Mouse (Mus musculus) spleen, adult 18-20 months (tissue): ENCODE results near the gene AY074887.
"Not testable (repeated sequence)": the region's sequence is repeated elsewhere in the genome, so short reads cannot be mapped to it uniquely, and the experiment has no call there.

ENCODE experiments used
- DNase-seq, 2 experiments: peaks; one replicate each; pipeline ENCODE4 v3.0.0; 2022; ENCODE audit warnings: mixed read lengths in 2 of 2

AY074887 gene

GRCm38 (mm10) chr9:54950575-54951321 is at the start of gene AY074887, which contains the start of gene Psma4:
Gene AY074887, minus strand, starts transcription at chr9:54950998.
Gene Psma4, plus strand, starts transcription at chr9:54950790.
- peak; percentile 85 to 88 for DNase-seq

- no peak for DNase-seq
Measured at GRCm38 (mm10) chr9:54995645-54996044, 44.8 kb upstream of the AY074887 start.

GRCm38 (mm10) chr9:54994381-54994780 is 43.6 kb upstream of the AY074887 start:
- DNase-seq, result no peak

- no peak for DNase-seq
Measured at GRCm38 (mm10) chr9:54990362-54990761, 39.6 kb upstream of the AY074887 start.

- no peak for DNase-seq
Measured at GRCm38 (mm10) chr9:54982401-54982800, 31.6 kb upstream of the AY074887 start.

GRCm38 (mm10) chr9:54981291-54982191 is 30.7 kb upstream of the AY074887 start:
- DNase-seq, result peak in 1 of 2 experiments; percentile 4

- DNase-seq, result no peak
Measured at GRCm38 (mm10) chr9:54980674-54981073, 29.9 kb upstream of the AY074887 start, which contains the start of gene Chrna5. Gene Chrna5, plus strand, starts transcription at chr9:54980880.

- no peak for DNase-seq
Measured at GRCm38 (mm10) chr9:54969972-54970637, 19.3 kb upstream of the AY074887 start.

GRCm38 (mm10) chr9:54963669-54964068 is 12.9 kb upstream of the AY074887 start:
- DNase-seq, result no peak

- DNase-seq, result no peak
Measured at GRCm38 (mm10) chr9:54961059-54961458, 10.3 kb upstream of the AY074887 start.

GRCm38 (mm10) chr9:54950162-54950561 is 636 bp downstream of the AY074887 start:
- DNase-seq, result not testable (repeated sequence)

- no peak for DNase-seq
Measured at GRCm38 (mm10) chr9:54949465-54949864, 1.3 kb downstream of the AY074887 start.

GRCm38 (mm10) chr9:54946256-54946655 is 4.5 kb downstream of the AY074887 start:
- DNase-seq, result no peak

GRCm38 (mm10) chr9:54944467-54944866 is 6.3 kb downstream of the AY074887 start:
- no peak for DNase-seq

- no peak for DNase-seq
Measured at GRCm38 (mm10) chr9:54942071-54942470, 8.7 kb downstream of the AY074887 start.

- DNase-seq, result no peak
Measured at GRCm38 (mm10) chr9:54932379-54932778, 18.4 kb downstream of the AY074887 start.

GRCm38 (mm10) chr9:54931765-54932164 is 19.0 kb downstream of the AY074887 start:
- DNase-seq, result no peak

- no peak for DNase-seq
Measured at GRCm38 (mm10) chr9:54930741-54931140, 20.1 kb downstream of the AY074887 start.

GRCm38 (mm10) chr9:54919946-54920345 is 30.9 kb downstream of the AY074887 start:
- DNase-seq, result no peak

- DNase-seq, result no peak
Measured at GRCm38 (mm10) chr9:54918781-54919180, 32.0 kb downstream of the AY074887 start.

- no peak for DNase-seq
Measured at GRCm38 (mm10) chr9:54918191-54918590, 32.6 kb downstream of the AY074887 start.

GRCm38 (mm10) chr9:54917010-54917677 is 33.7 kb downstream of the AY074887 start, which contains the start of gene Hykk:
Gene Hykk, plus strand, starts transcription at chr9:54917283.
- peak; percentile 77 to 81 for DNase-seq
